Mouse (Mus musculus): ENCODE data around the gene Uhrf1bp1.

Gene Uhrf1bp1

DNA sequence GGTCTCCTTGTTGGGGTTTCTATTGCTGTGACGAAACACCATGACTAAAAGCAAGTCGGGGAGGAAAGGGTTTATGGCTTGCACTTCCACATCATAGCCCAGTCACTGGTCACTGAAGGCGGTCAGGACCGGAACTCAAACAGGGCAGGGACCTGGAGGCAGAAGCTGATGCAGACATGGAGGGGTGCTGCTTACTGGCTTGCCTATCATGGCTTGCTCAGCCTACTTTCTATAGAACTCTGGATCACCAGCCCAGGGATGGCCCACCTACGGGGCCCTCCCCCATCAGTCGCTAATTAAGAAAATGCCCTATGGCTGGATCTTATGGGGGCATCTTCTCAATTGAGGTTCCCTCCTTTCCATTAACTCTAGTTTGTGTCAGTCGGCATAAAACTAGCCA lies 55.1 kb downstream of the Uhrf1bp1 start:
- no peak for DNase-seq

DNA sequence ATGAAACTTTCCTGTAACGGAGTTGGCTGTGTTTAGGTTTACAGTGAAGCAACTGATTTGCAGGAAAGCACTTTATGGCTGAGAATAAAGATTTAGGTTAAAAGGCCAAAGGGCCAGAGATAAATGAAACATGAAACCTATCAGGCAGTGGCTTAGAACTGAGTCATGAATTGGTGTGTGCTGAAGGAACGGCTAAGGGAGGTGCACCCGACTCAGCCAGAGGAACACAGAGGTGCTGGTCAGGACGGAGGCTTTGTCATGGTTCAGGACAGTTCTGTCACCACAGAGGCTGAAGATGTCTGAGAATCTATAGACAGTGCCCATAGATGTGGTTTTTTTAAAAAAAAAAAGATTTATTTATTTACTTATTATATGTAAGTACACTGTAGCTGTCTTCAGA lies 58.5 kb downstream of the Uhrf1bp1 start:
- no peak for DNase-seq

DNA sequence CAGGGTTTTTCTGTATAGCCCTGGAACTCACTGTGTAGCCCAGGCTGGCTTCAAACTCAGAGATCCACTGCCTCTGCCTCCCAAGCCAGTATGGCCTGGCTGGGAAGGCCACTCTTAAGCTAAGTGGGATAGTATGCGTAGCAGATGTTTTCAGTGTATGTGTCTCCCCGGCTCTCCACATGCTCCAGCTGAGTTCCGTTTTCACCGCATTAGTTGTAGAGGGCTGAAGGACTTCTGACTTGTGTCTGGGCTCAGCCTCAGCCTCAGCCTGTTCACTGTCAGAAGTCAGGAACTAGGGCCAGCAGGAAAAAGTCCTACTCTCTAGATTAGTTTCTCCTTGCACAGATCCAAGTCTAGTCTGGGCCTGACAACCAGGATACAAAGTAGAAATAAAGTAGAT lies 60.1 kb downstream of the Uhrf1bp1 start:
- DNase-seq, result no peak

DNA sequence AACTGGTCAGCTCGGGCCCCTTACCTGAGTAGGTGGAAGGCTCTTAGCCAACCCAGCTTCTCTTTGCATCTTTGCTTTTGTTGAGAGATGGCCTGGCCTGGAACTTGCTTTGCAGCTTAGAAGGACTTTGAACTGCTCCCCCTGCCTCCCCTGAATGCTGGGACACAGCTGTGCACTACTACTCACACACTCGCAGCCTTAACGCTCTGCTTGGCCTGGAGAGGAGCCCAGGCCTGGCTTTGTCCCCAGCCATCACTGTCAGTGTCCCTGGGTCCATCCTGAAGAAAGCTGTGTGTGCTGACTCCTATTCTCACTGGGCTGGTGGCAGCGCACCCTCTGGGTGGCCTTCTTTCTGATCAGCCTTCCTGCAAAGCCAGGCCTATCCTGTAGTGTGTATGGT lies 64.4 kb downstream of the Uhrf1bp1 start:
- DNase-seq, result no peak

DNA sequence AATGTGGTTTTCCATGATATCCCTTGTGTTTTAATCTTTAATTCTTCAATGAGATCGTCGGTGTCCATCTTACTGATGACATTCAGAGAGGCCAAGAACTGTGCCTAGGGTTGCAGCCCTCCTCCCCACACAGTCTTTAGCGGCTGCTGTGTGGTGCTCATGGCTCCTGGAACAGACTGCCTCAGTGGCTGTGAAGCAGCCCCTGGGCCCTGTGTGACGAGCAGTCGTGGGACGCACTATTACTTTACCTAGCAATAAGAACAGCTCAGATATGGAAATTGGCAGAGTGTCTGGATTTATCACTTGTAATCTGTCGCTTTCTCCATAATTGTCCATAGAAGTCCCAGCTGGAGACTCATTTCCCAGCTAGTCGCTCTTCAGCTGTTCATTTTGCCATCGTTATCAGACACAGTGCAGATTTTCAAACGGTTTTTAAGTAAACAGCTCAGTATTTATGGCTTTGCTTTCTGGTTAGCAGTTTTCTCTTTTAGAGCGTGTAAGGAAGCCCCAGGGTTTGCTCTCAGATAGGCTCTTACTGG lies 66.0 kb downstream of the Uhrf1bp1 start:
- DNase-seq, result no peak

DNA sequence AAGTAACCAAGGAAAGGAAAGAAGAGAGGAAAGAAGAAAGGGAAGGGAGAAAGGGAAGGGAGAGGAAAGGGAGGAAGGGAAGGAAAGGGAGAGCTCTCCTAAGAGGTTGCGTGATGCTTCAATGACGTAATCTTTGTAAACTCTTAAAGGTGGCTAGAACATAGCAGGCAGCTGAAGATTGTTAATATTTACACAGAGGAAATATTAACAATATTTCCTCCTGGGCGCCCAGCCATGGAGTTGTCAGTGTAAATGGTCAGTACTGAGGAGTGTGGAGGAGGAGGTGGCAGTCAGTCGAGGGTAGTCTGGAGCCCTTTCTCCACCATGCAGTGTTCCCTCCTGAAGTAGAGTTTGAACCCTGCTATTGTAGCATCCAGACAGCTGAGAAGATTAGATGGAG lies 68.8 kb downstream of the Uhrf1bp1 start:
- DNase-seq, result no peak

DNA sequence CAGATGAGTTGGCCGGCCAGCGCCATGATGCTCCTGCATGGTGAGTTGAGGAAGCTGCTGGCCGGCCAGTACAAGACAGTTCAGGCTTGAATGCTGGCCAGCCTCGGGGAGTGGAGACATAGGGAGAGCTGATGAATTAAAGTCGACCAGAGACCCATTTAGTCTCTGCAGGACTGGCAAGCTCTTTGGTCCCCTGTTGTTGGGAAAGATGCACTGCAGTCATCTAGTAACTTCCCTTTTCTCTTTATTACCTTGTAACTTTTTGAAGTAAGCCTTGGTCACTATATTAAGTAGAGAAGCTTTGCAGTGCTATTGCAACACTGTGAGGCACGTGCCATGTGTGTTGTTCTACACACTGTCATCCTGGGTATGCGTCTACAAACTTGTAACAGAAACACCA lies 69.3 kb downstream of the Uhrf1bp1 start:
- DNase-seq, result no peak

DNA sequence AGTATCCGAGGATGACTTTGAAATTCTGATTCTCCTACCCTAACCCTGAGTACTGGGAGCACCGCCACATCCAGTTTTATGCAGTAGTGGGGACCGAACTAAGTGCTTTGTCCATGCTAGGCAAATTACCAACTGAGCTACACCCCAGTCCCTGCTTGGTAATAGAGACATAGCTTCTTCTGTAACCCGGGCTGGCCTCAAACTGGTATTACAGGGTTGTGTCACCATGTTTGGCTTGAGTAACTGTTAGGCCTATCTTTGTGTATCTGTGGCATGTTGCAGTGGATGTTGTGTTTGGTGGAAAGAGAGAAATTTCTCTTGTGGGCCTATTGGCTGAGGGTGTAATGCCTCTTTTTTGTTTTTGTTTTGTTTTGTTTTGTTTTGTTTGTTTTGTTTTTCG lies 74.0 kb downstream of the Uhrf1bp1 start:
- no peak for DNase-seq

DNA sequence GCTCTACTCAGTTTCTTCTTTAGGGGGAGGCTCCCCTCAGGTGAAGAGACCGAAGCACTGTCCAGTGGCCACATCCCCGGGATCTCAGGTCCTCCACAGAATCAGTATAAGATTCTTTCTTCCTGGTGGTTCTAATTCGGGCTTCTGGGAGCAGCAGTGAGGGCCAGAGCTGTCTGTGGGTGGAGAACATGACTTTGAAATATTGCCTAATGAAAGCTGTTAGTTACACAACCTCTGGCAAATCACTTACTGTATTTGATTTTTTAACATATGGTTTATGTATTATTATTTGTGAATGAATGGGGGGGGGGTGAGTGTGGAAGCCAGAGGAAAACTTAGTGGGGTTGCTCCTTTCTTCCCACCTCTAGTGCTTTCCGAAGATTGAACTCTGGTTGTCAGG lies 75.6 kb downstream of the Uhrf1bp1 start:
- DNase-seq, result no peak

- DNase-seq, result no peak
Observed at GRCm38 (mm10) chr17:27934136-27934910, 78.1 kb downstream of the Uhrf1bp1 start.

- DNase-seq, result no peak
Observed at GRCm38 (mm10) chr17:27935091-27935490, 78.8 kb downstream of the Uhrf1bp1 start.

DNA sequence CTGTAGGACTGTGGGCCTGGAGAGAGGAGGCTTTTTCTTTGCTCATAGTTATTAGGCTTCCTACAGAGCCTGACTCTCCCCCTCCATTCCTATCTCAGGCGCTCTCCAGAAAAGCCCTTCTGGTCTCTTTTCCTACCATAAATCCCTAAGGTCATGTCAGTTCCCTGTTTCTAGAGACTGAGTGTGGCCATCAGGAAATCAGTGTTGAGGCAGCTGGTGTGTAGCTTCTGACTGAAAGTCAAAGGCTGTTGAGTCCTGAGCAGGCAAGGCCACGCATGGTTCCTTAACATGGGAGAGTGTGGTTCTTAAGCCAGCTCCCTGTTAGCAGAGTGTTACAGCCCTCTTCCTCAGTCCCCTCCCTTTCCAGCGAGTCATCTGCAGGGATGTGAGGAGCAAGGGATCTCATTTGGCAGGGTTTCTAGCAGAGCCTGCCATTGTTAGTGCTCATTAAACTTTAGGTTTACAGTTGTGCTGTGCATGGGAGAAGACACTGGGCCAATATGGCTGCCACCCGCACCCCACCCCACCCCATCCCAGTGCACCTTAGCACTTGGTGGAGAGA lies 80.9 kb downstream of the Uhrf1bp1 start:
- DNase-seq, result no peak

DNA sequence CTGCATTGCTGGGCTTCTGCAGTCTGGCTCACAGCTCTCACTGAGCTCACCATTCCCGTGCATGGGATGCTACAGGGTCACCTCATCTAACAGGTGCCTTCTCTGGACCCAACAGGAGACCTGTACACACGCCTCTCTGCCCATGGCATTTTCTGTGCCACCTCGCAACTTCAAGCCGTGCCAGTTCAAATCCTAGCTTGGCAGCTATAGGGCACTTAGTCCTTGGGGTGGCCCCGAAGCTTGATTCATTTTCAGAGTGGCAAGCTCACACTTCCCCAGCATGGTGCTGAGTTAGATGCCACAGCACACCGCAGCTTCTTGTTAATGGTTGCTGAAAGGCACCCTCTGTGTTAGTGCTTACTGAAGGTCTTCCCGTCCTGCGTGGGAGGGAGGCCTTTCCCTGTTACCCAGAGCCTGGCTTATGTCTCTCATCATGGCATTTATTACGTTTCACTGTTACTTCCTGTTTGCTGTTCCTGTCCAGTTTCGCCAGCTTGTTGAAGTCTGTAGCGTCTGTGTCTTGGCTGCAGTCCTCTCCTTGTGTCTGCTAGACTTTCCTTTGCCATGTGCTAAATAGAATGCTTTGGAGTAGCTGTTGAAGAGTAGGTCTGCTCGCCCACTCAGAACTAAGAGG lies 82.0 kb downstream of the Uhrf1bp1 start:
- no peak for DNase-seq

- DNase-seq, result no peak
Observed at GRCm38 (mm10) chr17:27939028-27939427, 82.8 kb downstream of the Uhrf1bp1 start.

DNA sequence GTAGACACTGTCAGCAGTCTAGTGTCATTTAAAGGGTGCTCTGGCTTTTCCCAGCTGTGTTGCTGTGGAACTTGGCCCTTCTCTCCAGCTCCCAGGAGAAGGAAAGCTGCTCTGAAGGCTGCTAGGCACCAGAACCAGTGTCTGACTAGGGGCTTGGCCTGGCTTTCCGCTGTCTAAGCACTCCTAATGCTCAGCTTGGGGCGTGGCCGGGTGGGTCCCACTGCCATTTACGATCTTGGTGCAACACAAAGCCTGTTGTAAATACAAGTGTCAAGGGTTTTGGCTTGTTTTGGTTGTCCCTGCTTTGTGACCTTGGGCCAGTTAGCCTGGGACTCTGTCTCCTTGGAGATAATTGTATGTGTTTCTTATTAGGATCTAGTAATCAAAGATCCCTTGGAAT lies 84.1 kb downstream of the Uhrf1bp1 start:
- no peak for DNase-seq

DNA sequence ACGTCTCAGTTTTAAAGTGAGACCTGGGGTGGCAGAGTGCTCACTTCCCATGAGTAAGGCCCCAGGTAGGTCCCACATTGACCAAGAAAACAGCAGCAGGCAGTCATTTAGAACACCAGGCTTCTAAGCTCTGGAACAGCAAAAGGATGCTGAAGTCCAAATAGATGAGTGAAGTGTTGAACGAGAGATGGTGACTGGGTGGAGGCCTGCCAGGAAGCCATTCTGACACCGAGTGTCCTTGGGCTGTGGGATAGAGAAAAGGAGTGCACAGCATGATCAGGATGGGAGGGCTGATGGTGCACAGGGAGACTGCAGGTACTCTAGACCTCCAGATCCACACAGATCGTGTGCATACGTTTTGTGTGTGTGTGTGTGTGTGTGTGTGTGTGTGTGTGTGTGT lies 84.9 kb downstream of the Uhrf1bp1 start:
- no peak for DNase-seq

DNA sequence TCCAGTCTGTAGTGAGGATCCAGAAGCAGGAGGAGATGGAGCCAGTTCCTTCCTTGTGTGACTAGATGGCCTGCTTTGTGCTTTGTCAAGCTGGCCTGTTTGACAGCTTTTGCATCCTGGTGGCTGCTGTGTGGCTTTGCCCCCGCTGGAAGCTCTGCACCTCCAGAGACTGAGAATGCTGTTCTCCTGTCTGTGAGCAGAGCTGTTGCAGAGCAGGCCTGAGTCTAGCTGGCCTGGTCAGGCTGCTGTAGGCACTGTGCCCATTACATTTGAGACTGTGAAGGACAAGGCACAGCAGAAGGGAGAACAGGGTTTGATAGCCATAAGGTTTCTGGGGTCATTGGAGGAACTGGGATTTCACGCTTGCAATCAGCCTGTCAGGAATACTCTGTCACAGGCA lies 85.5 kb downstream of the Uhrf1bp1 start:
- no peak for DNase-seq

- DNase-seq, result no peak
Observed at GRCm38 (mm10) chr17:27942131-27942530, 85.9 kb downstream of the Uhrf1bp1 start.

GRCm38 (mm10) chr17:27945546-27946216 lies 89.4 kb downstream of the Uhrf1bp1 start:
- no peak for DNase-seq

GRCm38 (mm10) chr17:27946371-27946770 lies 90.1 kb downstream of the Uhrf1bp1 start:
- no peak for DNase-seq

- DNase-seq, result no peak
Observed at GRCm38 (mm10) chr17:27947155-27947554, 90.9 kb downstream of the Uhrf1bp1 start.

All from thymus, postnatal 36 days (tissue).